Mouse (Mus musculus) thymus, postnatal 4 days (tissue): Measurements from ENCODE around the gene Cyp4a32.

Source experiments
- DNase-seq: peaks from one replicate; pipeline ENCODE4 v3.0.0; 2021

Cyp4a32 gene

DNA sequence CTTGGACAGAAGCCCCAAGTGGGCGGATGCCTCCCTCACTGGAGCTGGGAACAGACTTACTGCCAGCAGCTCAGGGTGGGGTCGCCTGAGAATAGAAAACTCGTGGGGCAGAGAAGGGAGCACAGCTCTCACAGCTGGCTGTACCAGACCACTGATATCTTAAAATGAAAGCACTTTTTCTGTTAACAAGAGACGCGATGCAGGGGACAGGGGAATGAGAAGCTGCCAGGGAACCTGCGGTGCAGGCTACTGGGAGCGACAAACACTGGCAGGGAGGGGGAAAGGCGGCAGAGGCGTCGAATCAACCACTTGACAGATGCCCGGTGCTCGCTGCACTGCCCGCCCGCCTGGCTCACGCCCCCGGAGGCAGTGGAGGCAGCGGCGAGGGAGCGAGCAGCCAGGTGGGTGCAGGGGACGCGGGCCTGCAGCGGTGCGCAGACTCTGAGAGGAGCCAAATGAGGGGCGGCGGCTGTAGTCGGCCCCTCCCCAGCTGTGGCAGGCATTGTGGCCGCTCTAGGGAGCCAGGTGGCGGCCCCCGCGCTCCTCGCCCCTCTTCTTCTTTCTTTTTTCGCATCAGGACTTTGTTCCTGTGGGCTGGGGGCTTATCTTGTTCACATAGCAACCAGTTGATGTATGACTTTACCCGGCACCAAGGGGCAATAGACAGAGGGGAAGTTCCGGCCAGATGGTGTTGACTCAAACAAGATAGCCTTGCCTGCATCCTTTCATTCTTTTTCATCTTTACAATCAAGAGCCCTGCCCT is 56.5 kb downstream of the Cyp4a32 start:
- peak; percentile 54 for DNase-seq

DNA sequence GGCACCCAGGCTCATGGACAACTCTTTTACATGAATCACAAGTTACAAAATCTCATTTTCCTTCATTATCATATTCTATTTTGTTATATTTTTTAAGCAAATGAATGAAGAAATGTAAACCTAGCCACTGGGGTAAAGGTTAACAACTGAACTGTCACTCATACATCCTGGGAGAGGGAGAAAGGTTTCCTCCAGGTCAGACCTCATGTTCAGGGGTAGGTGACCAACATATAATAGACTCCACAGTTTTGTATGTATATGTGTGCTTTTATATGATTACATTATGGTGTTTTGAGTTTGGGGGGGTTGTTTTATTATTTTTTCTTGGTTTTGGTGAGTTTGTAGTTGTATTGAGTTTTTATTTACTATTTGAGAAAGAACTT is 57.1 kb downstream of the Cyp4a32 start:
- DNase-seq, result no peak

DNA sequence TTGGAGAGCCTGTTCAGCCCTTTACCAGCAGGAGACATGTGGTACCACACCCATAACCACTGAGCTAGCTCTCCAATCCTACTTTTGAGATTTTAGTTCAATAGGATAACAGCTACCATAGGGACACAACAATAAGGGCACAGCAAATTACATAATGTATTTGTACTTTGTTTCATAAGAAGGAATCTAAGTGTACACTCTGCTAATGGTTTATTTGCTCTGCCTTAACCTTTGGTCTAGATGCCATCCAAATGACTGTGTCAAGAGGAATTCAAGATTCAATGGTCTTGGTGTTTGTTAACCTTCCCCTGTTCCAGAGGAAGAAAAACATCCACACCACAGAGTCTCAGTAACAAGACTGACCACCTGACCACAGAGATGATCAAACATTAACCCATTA is 58.4 kb downstream of the Cyp4a32 start:
- no peak for DNase-seq
